Mouse (Mus musculus) limb, embryonic 13.5 days (tissue): ENCODE results near the gene 4931429L15Rik. TPM values are rescaled to one million over a fixed set of nuclear protein-coding genes. Genes with fewer than 3 reads are reported as not detected.

Experiments used
- polyA plus RNA-seq: library from polyadenylated mRNA; unstranded; fragments of >200 nt; fragmentation: Nextera tagmentation; extraction: Ambion mirVana; gene quantifications from 2 replicates; pipeline ENCODE4 v1.2.1, GENCODE M21; 2015

4931429L15Rik gene
- polyA plus RNA-seq, 1 experiment from 2014 or later = not detected

Other genes with a start within 250 kb of the 4931429L15Rik start
- gene Apoa1, start 91.4 kb downstream of the 4931429L15Rik start, polyA plus RNA-seq = 2.8 and 9.9 TPM in 2 replicates
- gene Apoc3, start 84.3 kb downstream of the 4931429L15Rik start, polyA plus RNA-seq = not detected in 2 replicates
- gene Apoa4, start 79.3 kb downstream of the 4931429L15Rik start, polyA plus RNA-seq = 0.38 and 1.9 TPM in 2 replicates
- gene Apoa5, start 51.4 kb downstream of the 4931429L15Rik start, polyA plus RNA-seq = not detected in 2 replicates
- gene Zpr1, start 46.9 kb downstream of the 4931429L15Rik start, polyA plus RNA-seq = 56.1 and 58.4 TPM in 2 replicates
- 30.1 and 30.2 TPM in 2 replicates for gene Bud13, start 37.0 kb downstream of the 4931429L15Rik start, polyA plus RNA-seq